Mouse (Mus musculus): ENCODE results near the gene Olfr312. TPM values are rescaled to one million over a fixed set of nuclear protein-coding genes. Genes with fewer than 3 reads are reported as not detected.
"Not testable (repeated sequence)": the region's sequence is repeated elsewhere in the genome, so short reads cannot be mapped to it uniquely, and the experiment has no call there.

The Olfr312 gene
- not detected for total RNA-seq (2021)
- long read RNA-seq, experiment 1 = 0 reads
- long read RNA-seq, experiment 2 = 0 reads

- DNase-seq (ENCODE audit: low spot score in 2 of 2) = not testable (repeated sequence)
Observed at GRCm38 (mm10) chr11:58828937-58829336, at the start of gene Olfr312. Gene Olfr312, plus strand, starts transcription at chr11:58829237.

DNA sequence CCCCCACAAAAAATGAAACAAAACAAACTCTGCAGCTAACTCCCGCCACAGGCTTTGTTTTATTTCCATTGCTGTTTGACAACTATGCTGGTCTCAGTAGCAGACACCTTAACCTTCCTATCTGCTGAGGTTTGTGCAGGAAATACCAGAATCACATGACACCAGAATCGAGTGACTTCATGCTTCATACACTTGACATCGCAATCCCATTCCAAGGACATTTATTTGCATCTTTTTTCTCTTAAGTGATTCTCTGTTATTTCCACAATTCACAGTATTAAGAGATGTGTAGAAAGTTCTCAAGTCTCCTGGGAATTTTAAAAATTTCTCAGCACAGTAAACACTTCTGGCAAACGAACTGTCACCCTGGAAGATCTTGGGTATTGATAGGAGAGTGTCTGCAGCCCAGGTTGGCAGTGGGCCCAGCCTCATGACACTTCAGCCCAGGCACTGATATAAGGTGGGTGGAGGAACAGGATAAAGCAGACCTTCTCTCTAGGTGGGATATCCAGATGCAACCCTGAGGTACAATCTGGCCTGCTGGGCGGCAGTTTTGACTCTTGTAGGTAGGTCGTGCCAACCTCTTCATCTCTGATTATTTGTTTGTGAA is 46.5 kb upstream of the Olfr312 start, which contains the start of gene Olfr314:
TSS of gene Olfr314 (plus strand) at position 473 of the 610 bp plus-strand sequence.
- no peak for DNase-seq (ENCODE audit: low spot score in 2 of 2)

DNA sequence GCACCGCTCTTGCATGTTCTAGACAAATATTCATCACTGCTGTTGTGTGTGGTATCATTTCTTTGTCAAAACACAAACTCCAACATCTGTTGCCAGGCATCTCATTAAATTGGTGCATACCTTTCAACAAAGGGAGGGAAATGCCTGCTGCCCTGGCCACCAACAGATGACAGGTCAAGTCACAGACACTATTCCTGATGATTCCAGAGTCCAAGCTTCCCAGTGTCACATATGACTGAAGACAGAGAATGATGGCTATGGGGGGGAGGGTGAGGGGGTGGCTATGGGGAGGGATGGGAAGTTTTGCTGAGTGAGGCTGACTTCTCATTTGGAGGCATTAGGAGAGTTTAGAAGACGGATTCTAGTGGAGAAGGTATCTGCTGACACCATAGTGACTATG is 44.9 kb upstream of the Olfr312 start:
- DNase-seq (ENCODE audit: low spot score in 2 of 2) = no peak

- no peak for DNase-seq (ENCODE audit: low spot score in 2 of 2)
Observed at GRCm38 (mm10) chr11:58787651-58788050, 41.4 kb upstream of the Olfr312 start.

DNA sequence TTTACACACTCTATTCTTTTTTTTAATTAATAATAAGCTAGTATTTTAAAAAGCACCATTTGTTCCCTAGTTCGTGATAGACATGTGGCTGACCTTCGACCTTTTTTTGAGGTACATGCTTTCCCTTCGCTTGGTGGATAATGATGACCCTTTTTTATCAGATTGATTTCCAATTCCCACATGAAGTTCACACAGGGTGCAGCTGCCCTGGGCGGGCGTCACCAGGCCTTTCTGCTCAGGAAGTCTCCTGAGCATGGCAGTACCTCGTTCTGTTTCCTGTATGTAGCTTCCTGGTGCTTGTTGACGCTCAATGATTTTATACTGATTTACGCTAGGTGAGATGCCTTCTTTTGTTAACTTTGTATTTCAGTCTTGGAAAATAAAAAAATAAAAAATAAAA is 40.7 kb upstream of the Olfr312 start:
- no peak for DNase-seq (ENCODE audit: low spot score in 2 of 2)

DNA sequence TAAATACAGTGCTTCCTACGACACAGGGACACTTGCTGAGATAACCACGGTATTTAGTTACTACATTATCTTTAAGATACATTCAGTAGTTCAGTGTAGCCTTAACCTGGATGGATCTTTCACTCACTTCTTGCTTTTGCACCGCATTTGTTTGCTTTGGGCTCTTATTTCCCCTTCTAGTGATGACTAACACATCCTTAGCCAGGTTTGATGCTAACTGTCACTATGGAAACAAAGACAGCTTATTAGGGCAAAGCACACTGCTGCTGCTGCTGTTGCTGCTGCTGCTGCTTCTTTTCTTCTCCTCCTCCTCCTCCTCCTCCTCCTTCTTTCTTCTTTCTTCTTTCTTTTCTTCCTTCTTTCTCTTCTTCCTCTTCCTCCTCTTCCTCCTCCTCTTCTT is 39.5 kb upstream of the Olfr312 start:
- no peak for DNase-seq (ENCODE audit: low spot score in 2 of 2)

DNA sequence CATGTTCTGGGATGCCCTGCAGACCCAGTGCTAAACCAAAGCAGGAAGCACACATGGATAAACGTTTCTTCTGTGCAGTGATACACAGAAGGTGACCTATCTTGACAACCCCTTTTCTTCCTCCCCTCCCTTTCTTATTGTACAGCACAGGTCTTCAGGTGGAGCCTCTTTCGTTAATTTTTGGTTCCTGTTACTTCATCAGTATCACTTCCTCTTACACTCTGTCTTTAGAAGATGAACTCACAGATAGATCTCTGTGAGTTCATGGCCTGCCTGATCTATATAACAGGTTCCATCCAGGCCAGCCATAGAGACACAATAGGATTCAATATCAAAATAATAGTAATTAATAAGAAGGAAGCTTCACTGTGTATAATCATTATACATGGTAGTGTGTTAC is 39.0 kb upstream of the Olfr312 start:
- DNase-seq (ENCODE audit: low spot score in 2 of 2) = no peak

- no peak for DNase-seq (ENCODE audit: low spot score in 2 of 2)
Observed at GRCm38 (mm10) chr11:58790646-58791045, 38.4 kb upstream of the Olfr312 start.

DNA sequence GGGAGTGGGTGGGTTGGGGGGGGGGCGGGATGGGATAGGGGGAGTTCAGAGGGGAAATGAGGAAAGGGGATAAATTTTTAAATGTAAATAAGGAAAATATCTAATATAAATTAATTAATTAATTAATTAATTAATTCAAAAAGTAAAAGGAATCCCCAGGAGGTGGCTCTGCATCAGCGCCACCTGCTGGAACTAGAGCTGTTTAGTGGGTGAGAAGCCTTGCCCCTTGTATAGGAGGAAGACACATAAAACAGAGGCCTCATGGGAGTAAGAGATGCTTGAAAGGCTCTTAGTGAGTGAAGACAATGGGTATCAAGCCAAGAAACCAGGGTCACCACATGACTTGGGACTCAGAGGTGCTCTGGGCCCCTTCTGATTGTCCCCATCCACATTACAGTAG is 33.2 kb upstream of the Olfr312 start:
- no peak for DNase-seq (ENCODE audit: low spot score in 2 of 2)

DNA sequence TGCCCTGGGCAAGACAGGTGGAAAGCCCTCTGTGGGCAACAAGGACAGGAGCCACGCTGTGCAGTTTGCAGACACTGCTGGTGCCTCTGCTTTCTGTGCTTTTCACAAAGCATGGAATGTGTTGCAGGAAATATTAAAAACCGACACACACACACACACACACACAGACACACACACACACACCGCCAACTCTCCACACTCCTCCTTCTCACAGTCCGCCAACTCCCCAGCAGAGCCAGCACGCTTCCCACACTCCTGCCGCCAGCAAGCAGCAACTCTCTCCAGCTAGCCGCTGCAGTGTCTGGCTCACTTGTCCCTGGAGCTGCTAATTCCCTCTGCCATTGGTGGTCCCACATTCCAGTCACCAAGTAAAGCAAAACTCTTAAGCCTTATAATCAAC is 32.2 kb upstream of the Olfr312 start:
- DNase-seq (ENCODE audit: low spot score in 2 of 2) = peak; percentile 69 to 78

DNA sequence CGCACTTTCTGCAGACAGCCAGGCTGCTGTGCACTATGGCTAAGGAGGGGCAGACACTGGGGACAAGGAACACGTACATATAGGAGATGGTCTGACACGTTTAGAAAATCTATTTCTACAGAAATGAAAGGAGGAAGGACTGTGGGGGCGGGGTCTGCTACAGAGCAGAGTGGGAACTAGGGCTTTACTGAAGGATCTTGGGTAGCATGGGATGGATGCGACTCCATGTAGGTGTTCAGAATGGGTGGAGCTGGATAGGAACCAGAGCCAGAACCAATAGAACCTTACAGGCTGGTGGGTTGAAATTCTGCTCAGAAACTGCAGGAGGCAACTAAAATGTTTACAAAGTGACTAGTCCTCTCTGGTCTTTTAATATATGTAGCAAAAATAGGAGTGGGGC is 29.3 kb upstream of the Olfr312 start:
- DNase-seq (ENCODE audit: low spot score in 2 of 2) = no peak

DNA sequence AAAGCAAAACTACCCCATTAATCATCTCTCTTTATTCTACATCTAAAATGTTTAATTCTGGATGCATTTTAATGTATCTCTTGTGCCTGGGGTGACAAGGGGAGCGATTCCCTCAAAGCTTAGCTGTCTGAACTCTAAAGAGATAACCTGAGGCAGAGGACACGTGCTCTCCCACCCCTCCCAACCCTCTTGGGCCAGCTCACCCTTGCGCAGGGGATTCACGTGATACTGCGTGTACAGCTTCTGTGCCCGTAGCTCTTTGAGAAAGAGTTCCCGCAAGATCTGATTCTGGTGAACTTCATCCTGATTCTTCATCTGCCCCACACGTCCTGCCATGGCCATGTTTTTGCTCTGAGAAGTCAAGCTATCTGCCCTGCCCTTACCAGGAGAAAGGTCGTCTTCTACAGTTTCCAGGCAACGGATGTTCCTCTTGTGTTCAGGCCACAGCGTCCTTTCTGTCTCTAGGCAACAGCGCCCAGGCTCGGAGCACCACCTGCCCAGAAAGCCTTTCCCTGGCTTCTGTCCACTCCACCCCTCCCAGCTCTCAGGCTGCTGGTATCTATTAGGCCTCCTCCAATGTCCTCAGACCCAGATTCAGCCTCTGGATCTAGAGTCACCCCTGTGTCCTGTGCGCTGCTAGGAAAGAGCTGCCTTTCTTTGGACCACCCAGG is 27.3 kb upstream of the Olfr312 start, which contains the start of gene Fam183b:
TSS of gene Fam183b (minus strand) at position 403 of the 671 bp plus-strand sequence.
- peak; percentile 53 to 63 for DNase-seq (ENCODE audit: low spot score in 2 of 2)

DNA sequence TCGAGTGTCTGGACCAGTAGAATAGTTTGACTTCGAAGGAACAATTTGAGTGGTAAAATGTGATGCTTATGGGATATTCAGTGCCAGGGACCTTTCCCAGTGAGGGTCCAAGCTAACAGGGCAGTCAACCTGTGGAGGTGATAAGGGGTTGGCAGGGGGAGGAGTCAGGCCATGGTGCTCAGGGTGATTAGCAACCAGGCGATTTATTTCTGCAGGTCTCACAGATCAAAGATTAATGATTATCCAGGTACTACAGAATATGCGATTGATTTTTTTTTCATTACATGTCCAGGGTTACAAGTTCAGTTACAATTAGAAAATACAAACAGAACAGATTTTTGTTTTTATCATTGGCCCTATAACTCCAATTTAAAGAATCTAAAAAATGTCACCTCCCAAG is 25.2 kb upstream of the Olfr312 start:
- DNase-seq (ENCODE audit: low spot score in 2 of 2) = no peak

- no peak for DNase-seq (ENCODE audit: low spot score in 2 of 2)
Observed at GRCm38 (mm10) chr11:58804393-58804792, 24.6 kb upstream of the Olfr312 start.

DNA sequence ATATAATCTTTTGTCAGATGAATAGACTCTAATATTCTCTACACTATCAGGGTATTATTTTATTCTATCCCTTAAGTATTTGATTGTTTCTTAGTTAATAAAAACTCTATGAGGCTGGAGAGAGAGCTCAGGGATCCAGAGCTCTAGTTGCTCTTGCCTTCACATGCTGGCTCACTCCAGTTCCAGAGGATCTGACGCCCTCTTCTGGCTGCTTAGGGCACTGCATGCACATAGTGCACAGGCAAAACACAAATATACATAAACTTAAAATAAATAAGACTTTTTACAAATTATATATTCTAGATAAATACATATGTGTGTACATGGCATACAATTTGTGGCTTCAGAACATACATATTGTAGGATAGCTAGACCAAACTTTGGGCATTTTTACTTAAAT is 17.0 kb upstream of the Olfr312 start:
- DNase-seq (ENCODE audit: low spot score in 2 of 2) = no peak

- DNase-seq (ENCODE audit: low spot score in 2 of 2) = not testable (repeated sequence)
Observed at GRCm38 (mm10) chr11:58814700-58815099, 14.3 kb upstream of the Olfr312 start, which contains the start of gene Olfr313. Gene Olfr313, plus strand, starts transcription at chr11:58815000.

GRCm38 (mm10) chr11:58815676-58816075 is 13.4 kb upstream of the Olfr312 start:
- DNase-seq (ENCODE audit: low spot score in 2 of 2) = no peak

DNA sequence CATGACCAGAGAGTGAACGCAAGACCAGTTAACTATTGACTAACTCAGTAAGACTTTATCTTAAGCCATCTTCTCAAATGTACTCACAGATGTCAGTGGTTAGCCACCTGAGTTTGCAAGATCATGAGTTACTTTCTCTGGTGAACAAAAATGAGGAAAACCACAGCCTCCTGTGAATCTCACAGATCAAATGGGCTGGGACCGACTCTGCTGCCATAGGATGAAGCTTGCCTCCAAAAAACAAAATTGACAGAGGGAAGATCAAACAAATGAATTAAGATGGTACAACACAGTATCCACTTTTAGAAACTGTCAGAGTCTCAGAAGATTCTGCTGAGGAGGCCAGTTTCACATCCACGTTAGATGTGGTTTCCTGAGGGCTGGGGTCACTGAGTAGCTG is 727 bp downstream of the Olfr312 start:
- DNase-seq (ENCODE audit: low spot score in 2 of 2) = no peak

DNA sequence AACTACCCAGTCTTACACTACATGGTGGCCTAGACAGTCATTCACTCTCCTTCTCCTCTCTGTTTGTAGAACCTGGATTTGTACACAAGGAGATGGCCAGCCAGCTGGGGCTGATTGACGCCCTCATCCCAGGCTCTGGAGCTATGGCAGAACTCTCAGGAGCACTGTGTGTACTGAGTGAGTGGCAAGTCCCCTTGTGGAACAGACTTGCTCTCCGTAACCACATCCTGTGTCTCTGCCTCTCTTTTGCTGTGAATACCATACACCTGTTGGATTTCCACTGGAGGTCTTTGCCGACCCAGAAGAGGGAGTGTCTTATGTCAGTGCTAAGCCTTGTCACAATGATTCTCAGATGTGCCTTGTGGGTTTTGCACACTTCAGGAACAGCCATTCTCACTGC is 3.5 kb downstream of the Olfr312 start:
- DNase-seq (ENCODE audit: low spot score in 2 of 2) = not testable (repeated sequence)

DNA sequence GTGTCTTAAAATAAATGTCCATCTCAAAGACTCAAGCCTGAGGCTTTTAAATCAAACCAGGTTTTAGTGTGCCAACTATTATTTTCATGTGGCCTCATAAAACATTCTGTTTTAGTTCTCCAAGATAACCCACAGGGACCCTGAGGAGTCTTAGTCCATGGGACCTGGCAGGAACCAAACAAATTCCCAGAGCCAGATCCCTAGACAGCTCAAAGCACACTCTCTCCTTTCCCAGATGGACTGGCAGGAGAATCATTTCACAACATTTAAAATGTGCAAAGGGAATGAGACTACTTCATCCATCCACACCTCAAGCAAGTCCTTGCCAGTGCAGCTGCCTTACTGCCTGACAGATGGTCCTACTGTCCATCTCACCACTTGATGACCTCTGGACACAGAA is 9.9 kb downstream of the Olfr312 start, which contains the start of gene Olfr311:
TSS of gene Olfr311 (plus strand) at position 301 of the 400 bp plus-strand sequence.
- not testable (repeated sequence) for DNase-seq (ENCODE audit: low spot score in 2 of 2)

- peak; percentile 82 to 99 for DNase-seq (ENCODE audit: low spot score in 2 of 2)
Observed at GRCm38 (mm10) chr11:58846919-58847461, 18.0 kb downstream of the Olfr312 start, which contains the start of gene Gm12258. Gene Gm12258, plus strand, starts transcription at chr11:58847158.

DNA sequence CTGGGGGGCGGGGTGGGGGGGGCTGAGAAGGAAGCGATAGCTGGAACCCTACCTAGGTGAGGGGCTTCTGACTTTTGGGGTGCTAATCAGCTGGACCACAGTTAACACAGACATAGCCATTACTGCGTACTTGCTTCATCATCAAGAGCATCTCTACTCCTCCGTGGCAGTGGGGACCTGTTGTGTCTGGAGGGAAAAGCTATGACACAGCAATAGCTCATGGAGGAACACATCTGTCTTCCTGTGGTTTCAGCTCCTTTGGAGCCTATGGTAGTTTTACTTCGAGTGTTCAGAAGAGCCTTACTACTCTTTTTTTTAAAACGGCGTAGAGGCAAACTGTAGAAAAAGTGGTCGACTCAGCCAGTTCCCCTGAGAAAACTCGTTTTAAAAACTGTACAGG is 18.6 kb downstream of the Olfr312 start:
- no peak for DNase-seq (ENCODE audit: low spot score in 2 of 2)

Measured in layer of hippocampus, postnatal 14 days (tissue).